Mouse (Mus musculus) CH12.LX (cell line): Measurements from ENCODE around the gene Aftph. TPM values are rescaled to one million over a fixed set of nuclear protein-coding genes. Genes with fewer than 3 reads are reported as not detected.

Experiments
- DNase-seq: peaks from one replicate; pipeline ENCODE4 v3.0.0-alpha.2; 2013; ENCODE audit errors: extremely low read depth
- H3K27ac ChIP-seq: 2 replicates; pipeline ENCODE4 v1.5.1; 2012; ENCODE audit warnings: low read depth, mild to moderate bottlenecking, control low read depth, moderate library complexity; ENCODE audit not compliant: insufficient read depth
- H3K27me3 ChIP-seq: replicated peaks from 2 replicates; pipeline ENCODE3; 2012; ENCODE audit warnings: inconsistent platforms
- H3K36me3 ChIP-seq, 2 experiments: replicated peaks in 1 of 2; 2 replicates each; pipeline versions ENCODE3 to v1.6.1; 2012; ENCODE audit warnings: inconsistent platforms in 1 of 2, low read length in 1 of 2, mild to moderate bottlenecking in 1 of 2, mixed read lengths in 1 of 2, moderate library complexity in 1 of 2; ENCODE audit not compliant: control insufficient read depth in 1 of 2, insufficient read depth in 1 of 2
- H3K4me1 ChIP-seq, 2 experiments: 2 replicates each; pipeline ENCODE4 v1.6.1; 2012; ENCODE audit warnings: inconsistent platforms in 1 of 2, moderate library complexity in 1 of 2; ENCODE audit not compliant: insufficient read depth in 2 of 2, control insufficient read depth in 1 of 2
- H3K4me2 ChIP-seq: 2 replicates; pipeline ENCODE4 v1.6.1; 2012; ENCODE audit warnings: low read depth, mild to moderate bottlenecking, control low read depth; ENCODE audit not compliant: poor library complexity, insufficient read depth, severe bottlenecking
- H3K4me3 ChIP-seq, 3 experiments: fragments of 150-350 bp in 1 of 3; sonication (generic) in 1 of 3; replicated peaks in 1 of 3; 2 replicates each; pipeline versions ENCODE3 to v1.5.1; 2011 to 2012; ENCODE audit warnings: low read depth in 2 of 3, low read length in 2 of 3, mild to moderate bottlenecking in 2 of 3, moderate library complexity in 2 of 3, control low read depth in 1 of 3, improper control_type of control experiment in 1 of 3, inconsistent platforms in 1 of 3, mixed read lengths in 1 of 3; ENCODE audit not compliant: poor library complexity in 1 of 3
- H3K79me2 ChIP-seq: replicated peaks from 2 replicates; pipeline ENCODE4 v1.6.1; 2012; ENCODE audit warnings: mild to moderate bottlenecking, moderate library complexity; ENCODE audit not compliant: control insufficient read depth, poor library complexity, insufficient read depth, severe bottlenecking; ENCODE audit errors: extremely low read depth
- H3K9ac ChIP-seq: 2 replicates; pipeline ENCODE4 v1.6.1; 2012; ENCODE audit warnings: low read depth, mild to moderate bottlenecking, control low read depth, moderate library complexity; ENCODE audit not compliant: insufficient read depth
- H3K9me3 ChIP-seq: replicated peaks from 2 replicates; pipeline ENCODE3; 2012; ENCODE audit warnings: low read length, inconsistent platforms, mixed read lengths
- BHLHE40 ChIP-seq: IDR thresholded peaks from 2 replicates; pipeline ENCODE4 v1.6.1; 2011; ENCODE audit warnings: mild to moderate bottlenecking, low read depth, low read length, improper control_type of control experiment
- CHD1 ChIP-seq: IDR thresholded peaks from 2 replicates; pipeline ENCODE4 v1.6.1; 2012; ENCODE audit warnings: low read depth, low read length, improper control_type of control experiment, inconsistent platforms
- CHD2 ChIP-seq: IDR thresholded peaks from 2 replicates; pipeline ENCODE4 v1.6.1; 2011; ENCODE audit warnings: low read length, improper control_type of control experiment
- CTCF ChIP-seq, 2 experiments: IDR thresholded peaks in 1 of 2; conservative IDR thresholded peaks in 1 of 2; 2 replicates each; pipeline ENCODE4 v1.5.1; 2011 to 2012; ENCODE audit warnings: low read depth in 2 of 2, low read length in 2 of 2, improper control_type of control experiment in 1 of 2, inconsistent platforms in 1 of 2, mild to moderate bottlenecking in 1 of 2, moderate library complexity in 1 of 2
- E2F4 ChIP-seq: IDR thresholded peaks from 2 replicates; pipeline ENCODE4 v1.6.1; 2011; ENCODE audit warnings: low read depth, low read length, improper control_type of control experiment; ENCODE audit not compliant: insufficient replicate concordance
- ELF1 ChIP-seq: IDR thresholded peaks from 2 replicates; pipeline ENCODE4 v1.6.1; 2014; ENCODE audit warnings: low read depth, mild to moderate bottlenecking, inconsistent platforms, low read length, improper control_type of control experiment
- EP300 ChIP-seq: IDR thresholded peaks from 2 replicates; pipeline ENCODE4 v1.6.1; 2011; ENCODE audit warnings: low read length, improper control_type of control experiment
- ETS1 ChIP-seq: conservative IDR thresholded peaks from 2 replicates; pipeline ENCODE4 v1.6.1; 2012; ENCODE audit warnings: low read depth, mild to moderate bottlenecking, inconsistent platforms, low read length, improper control_type of control experiment, moderate library complexity
- GABPA ChIP-seq: IDR thresholded peaks from 2 replicates; pipeline ENCODE4 v1.6.1; 2012; ENCODE audit warnings: low read depth, low read length, improper control_type of control experiment, inconsistent platforms; ENCODE audit not compliant: insufficient replicate concordance
- HCFC1 ChIP-seq: IDR thresholded peaks from 2 replicates; pipeline ENCODE4 v1.6.1; 2012; ENCODE audit warnings: low read depth, mild to moderate bottlenecking, inconsistent platforms, low read length, improper control_type of control experiment
- IRF4 ChIP-seq: IDR thresholded peaks from 2 replicates; pipeline ENCODE4 v1.6.1; 2014; ENCODE audit warnings: low read depth, mild to moderate bottlenecking, inconsistent platforms, low read length, improper control_type of control experiment
- JUN ChIP-seq: IDR thresholded peaks from 2 replicates; pipeline ENCODE4 v1.6.1; 2011; ENCODE audit warnings: low read depth, mild to moderate bottlenecking, low read length, improper control_type of control experiment, moderate library complexity; ENCODE audit not compliant: insufficient read depth
- JUND ChIP-seq: conservative IDR thresholded peaks from 2 replicates; pipeline ENCODE4 v1.6.1; 2011; ENCODE audit warnings: low read depth, low read length, improper control_type of control experiment
- KAT2A ChIP-seq: IDR thresholded peaks from 2 replicates; pipeline ENCODE4 v1.6.1; 2012; ENCODE audit warnings: low read length, improper control_type of control experiment, inconsistent platforms; ENCODE audit not compliant: insufficient replicate concordance
- MAFK ChIP-seq: IDR thresholded peaks from 2 replicates; pipeline ENCODE4 v1.6.1; 2011; ENCODE audit warnings: low read length, improper control_type of control experiment; ENCODE audit not compliant: insufficient replicate concordance
- MAZ ChIP-seq: IDR thresholded peaks from 2 replicates; pipeline ENCODE4 v1.6.1; 2012; ENCODE audit warnings: low read depth, mild to moderate bottlenecking, inconsistent platforms, low read length, improper control_type of control experiment, moderate library complexity
- MEF2A ChIP-seq: IDR thresholded peaks from 2 replicates; pipeline ENCODE4 v1.6.1; 2014; ENCODE audit warnings: low read depth, mild to moderate bottlenecking, inconsistent platforms, low read length, improper control_type of control experiment, borderline replicate concordance
- MXI1 ChIP-seq: IDR thresholded peaks from 2 replicates; pipeline ENCODE4 v1.6.1; 2011; ENCODE audit warnings: mild to moderate bottlenecking, low read depth, low read length, improper control_type of control experiment
- MYC ChIP-seq: IDR thresholded peaks from 2 replicates; pipeline ENCODE4 v1.6.1; 2011; ENCODE audit warnings: low read depth, mild to moderate bottlenecking, improper control_type of control experiment, low read length
- NELFE ChIP-seq: IDR thresholded peaks from 2 replicates; pipeline ENCODE4 v1.6.1; 2011; ENCODE audit warnings: low read depth, low read length, improper control_type of control experiment
- NRF1 ChIP-seq: IDR thresholded peaks from 2 replicates; pipeline ENCODE4 v1.6.1; 2014; ENCODE audit warnings: low read depth, mild to moderate bottlenecking, inconsistent platforms, low read length, improper control_type of control experiment, moderate library complexity
- PAX5 ChIP-seq: IDR thresholded peaks from 2 replicates; pipeline ENCODE4 v1.6.1; 2012; ENCODE audit warnings: low read length, inconsistent platforms, mixed read lengths
- POLR2A ChIP-seq: IDR thresholded peaks from 2 replicates; pipeline ENCODE4 v1.6.1; 2011; ENCODE audit warnings: low read depth, mild to moderate bottlenecking, improper control_type of control experiment, low read length
- POLR2AphosphoS2 ChIP-seq: IDR thresholded peaks from 2 replicates; pipeline ENCODE4 v1.6.1; 2011; ENCODE audit warnings: low read depth, low read length, improper control_type of control experiment
- RAD21 ChIP-seq: IDR thresholded peaks from 2 replicates; pipeline ENCODE4 v1.6.1; 2011; ENCODE audit warnings: low read depth, mild to moderate bottlenecking, low read length, improper control_type of control experiment, moderate library complexity
- RCOR1 ChIP-seq: conservative IDR thresholded peaks from 2 replicates; pipeline ENCODE4 v1.6.1; 2012; ENCODE audit warnings: low read depth, mild to moderate bottlenecking, inconsistent platforms, low read length, improper control_type of control experiment
- SIN3A ChIP-seq: IDR thresholded peaks from 2 replicates; pipeline ENCODE4 v1.6.1; 2012; ENCODE audit warnings: low read length, improper control_type of control experiment, inconsistent platforms
- SMC3 ChIP-seq: IDR thresholded peaks from 2 replicates; pipeline ENCODE4 v1.6.1; 2011; ENCODE audit warnings: low read depth, low read length, improper control_type of control experiment
- TBP ChIP-seq: conservative IDR thresholded peaks from 2 replicates; pipeline ENCODE4 v1.6.1; 2011; ENCODE audit warnings: low read depth, low read length, improper control_type of control experiment
- TCF12 ChIP-seq: IDR thresholded peaks from 2 replicates; pipeline ENCODE4 v1.6.1; 2014; ENCODE audit warnings: low read depth, mild to moderate bottlenecking, inconsistent platforms, low read length, improper control_type of control experiment
- UBTF ChIP-seq: IDR thresholded peaks from 2 replicates; pipeline ENCODE4 v1.6.1; 2012; ENCODE audit warnings: low read depth, mild to moderate bottlenecking, inconsistent platforms, low read length, improper control_type of control experiment, moderate library complexity
- USF1 ChIP-seq: IDR thresholded peaks from 2 replicates; pipeline ENCODE4 v1.6.1; 2014; ENCODE audit warnings: low read depth, mild to moderate bottlenecking, inconsistent platforms, low read length, improper control_type of control experiment
- USF2 ChIP-seq: conservative IDR thresholded peaks from 2 replicates; pipeline ENCODE4 v1.6.1; 2011; ENCODE audit warnings: low read depth, low read length, improper control_type of control experiment
- ZC3H11A ChIP-seq: IDR thresholded peaks from 2 replicates; pipeline ENCODE4 v1.6.1; 2012; ENCODE audit warnings: low read depth, mild to moderate bottlenecking, inconsistent platforms, low read length, improper control_type of control experiment
- ZKSCAN1 ChIP-seq: IDR thresholded peaks from 2 replicates; pipeline ENCODE4 v1.6.1; 2012; ENCODE audit warnings: low read depth, inconsistent platforms, low read length, improper control_type of control experiment, borderline replicate concordance
- ZMIZ1 ChIP-seq: IDR thresholded peaks from 2 replicates; pipeline ENCODE4 v1.6.1; 2012; ENCODE audit warnings: low read depth, mild to moderate bottlenecking, inconsistent platforms, low read length, improper control_type of control experiment
- ZNF384 ChIP-seq: IDR thresholded peaks from 2 replicates; pipeline ENCODE4 v1.6.1; 2012; ENCODE audit warnings: low read depth, low read length, improper control_type of control experiment, inconsistent platforms
- dilution Hi-C: fragments of 300-500 bp; cut with MboI; formaldehyde crosslinking; loops from 2 replicates; pipeline ENCODE4 v1.14.3; 2020; ENCODE audit warnings: low sequenced_read_pairs; ENCODE audit not compliant: extremely low pct_unique_long_range_greater_than_20kb, extremely low pct_ligation_motif_present
- in situ Hi-C: fragments of 300-500 bp; cut with MboI; formaldehyde crosslinking; loops from 3 replicates; pipeline ENCODE4 v1.14.3; 2019; ENCODE audit warnings: low sequenced_read_pairs, low pct_ligation_motif_present, low pct_unique_long_range_greater_than_20kb, mixed read lengths
- polyA plus RNA-seq: library from polyadenylated mRNA; unstranded; fragments of >175 nt; gene quantifications from 2 replicates; pipeline ENCODE4 v1.2.1, GENCODE M21; 2012; ENCODE audit warnings: low read depth; ENCODE audit not compliant: insufficient read length
- total RNA-seq, 2 experiments: library from RNA; depleted of rRNA; stranded (reverse); fragments of 300-350 nt in 1 of 2; fragments of >200 nt in 1 of 2; gene quantifications; 2 replicates each; pipeline ENCODE4 v1.2.3; 2012 to 2014

Aftph gene
- total RNA-seq (2012; rRNA removed), result 53.0 and 53.9 TPM in 2 replicates
- 76.1 and 80.0 TPM in 2 replicates for total RNA-seq (2014; rRNA removed)
- 53.7 and 57.9 TPM in 2 replicates for polyA plus RNA-seq

GRCm38 (mm10) chr11:20741201-20742100, at the start of gene Aftph:
Aftph (minus strand) TSS chr11:20741589.
- peak; percentile 100 for DNase-seq
- Histone ChIP-seq H3K9ac (peak within 1 kb of the TSS; percentile 94), H3K9me3 (no peaks in the 10 kb centered on the region), H3K4me3 (peak within 1 kb of the TSS; percentile 90 to 94 (median 93)), H3K4me2 (peak within 1 kb of the TSS; percentile 92), H3K27ac (peak within 1 kb of the TSS; percentile 93), H3K36me3 (peaks cover 2 to 21% of the 10 kb centered on the region in 2 experiments), H3K4me1 (peaks cover 0 to 35% of the 10 kb centered on the region in 2 experiments; a peak in 3 of 4 replicates), H3K27me3 (no peaks in the 10 kb centered on the region), H3K79me2 (peaks cover 30% of the 10 kb centered on the region)
- dilution Hi-C loops (no loop called here), in situ Hi-C loops (no loop called here)
- TF ChIP-seq JUN, result no peak
- TF ChIP-seq TBP, result peak; percentile 80; the same call in 1 of the 2 replicates
- peak; percentile 81 for TF ChIP-seq IRF4
- TF ChIP-seq POLR2AphosphoS2, result no peak
- no peak for TF ChIP-seq RAD21
- TF ChIP-seq MAZ, result peak; percentile 98
- peak; percentile 82; the same call in 1 of the 2 replicates for TF ChIP-seq KAT2A
- TF ChIP-seq ZMIZ1, result peak; percentile 59
- peak; percentile 80 for TF ChIP-seq ZNF384
- TF ChIP-seq USF2, result no peak
- TF ChIP-seq CTCF (conservative IDR thresholded peaks at IDR 0.05 in 1 of 2, IDR thresholded peaks at IDR 0.05 in 1 of 2; ENCODE audit: low read depth in 2 of 2, low read length in 2 of 2), result no peak
- peak; percentile 55; the same call in 1 of the 2 replicates for TF ChIP-seq MAFK
- 0 out of 2 replicates have a peak, but pooled peaks have one; percentile 26 for TF ChIP-seq E2F4
- TF ChIP-seq GABPA, result no peak; the same call in 1 of the 2 replicates
- peak; percentile 84 for TF ChIP-seq NELFE
- peak; percentile 47; the same call in 1 of the 2 replicates for TF ChIP-seq MYC
- 0 out of 2 replicates have a peak, but pooled peaks have one; percentile 29 for TF ChIP-seq JUND
- peak; percentile 84 for TF ChIP-seq POLR2A
- peak; percentile 84 for TF ChIP-seq CHD2
- TF ChIP-seq MXI1, result peak; percentile 50
- TF ChIP-seq UBTF, result peak; percentile 62
- no peak for TF ChIP-seq USF1
- 0 out of 2 replicates have a peak, but pooled peaks have one; percentile 22 for TF ChIP-seq RCOR1
- TF ChIP-seq HCFC1, result peak; percentile 91
- TF ChIP-seq CHD1, result 0 out of 2 replicates have a peak, but pooled peaks have one; percentile 59
- no peak for TF ChIP-seq ZKSCAN1
- TF ChIP-seq ETS1, result peak; percentile 67
- TF ChIP-seq PAX5, result no peak
- peak; percentile 83 for TF ChIP-seq MEF2A
- no peak for TF ChIP-seq SMC3
- TF ChIP-seq ZC3H11A, result no peak
- TF ChIP-seq ELF1, result peak; percentile 81
- peak; percentile 89 for TF ChIP-seq NRF1
- peak; percentile 72; the same call in 1 of the 2 replicates for TF ChIP-seq SIN3A
- peak; percentile 86 for TF ChIP-seq TCF12
- TF ChIP-seq BHLHE40, result peak; percentile 52
- peak; percentile 47; the same call in 1 of the 2 replicates for TF ChIP-seq EP300
